Mouse (Mus musculus) forebrain, embryonic 16.5 days (tissue): ENCODE results near the gene Gm12695. TPM values are rescaled to one million over a fixed set of nuclear protein-coding genes. Genes with fewer than 3 reads are reported as not detected.

Experiments used
- ATAC-seq: fragments of 200-750 bp; cut with Nextera tagmentation; 2 replicates; pipeline ENCODE4 v1.8.0; 2017; ENCODE audit warnings: mild to moderate bottlenecking, moderate library complexity
- H3K27ac ChIP-seq: fragments of 300-500 bp; sonication (generic); 2 replicates; pipeline ENCODE4 v1.5.1; 2014; ENCODE audit warnings: low read length, control low read depth
- H3K27me3 ChIP-seq: fragments of 300-500 bp; sonication (generic); replicated peaks from 2 replicates; pipeline ENCODE4 v1.6.1; 2014; ENCODE audit warnings: low read length; ENCODE audit not compliant: control insufficient read depth, insufficient read depth
- H3K36me3 ChIP-seq: fragments of 300-500 bp; sonication (generic); 2 replicates; pipeline ENCODE4 v1.6.1; 2014; ENCODE audit not compliant: control insufficient read depth, insufficient read depth
- H3K4me1 ChIP-seq: fragments of 300-500 bp; sonication (generic); replicated peaks from 2 replicates; pipeline ENCODE4 v1.6.1; 2014; ENCODE audit warnings: low read length; ENCODE audit not compliant: control insufficient read depth, insufficient read depth
- H3K4me2 ChIP-seq: fragments of 300-500 bp; sonication (generic); 2 replicates; pipeline ENCODE4 v1.6.1; 2014; ENCODE audit warnings: mild to moderate bottlenecking, low read length, control low read depth
- H3K4me3 ChIP-seq: fragments of 300-500 bp; sonication (generic); replicated peaks from 2 replicates; pipeline ENCODE4 v1.5.1; 2014; ENCODE audit warnings: mild to moderate bottlenecking, low read length, control low read depth
- H3K9ac ChIP-seq: fragments of 300-500 bp; sonication (generic); replicated peaks from 2 replicates; pipeline ENCODE4 v1.6.1; 2014; ENCODE audit warnings: low read depth, low read length, control low read depth
- H3K9me3 ChIP-seq: fragments of 300-500 bp; sonication (generic); 2 replicates; pipeline ENCODE4 v1.6.1; 2016; ENCODE audit warnings: low read length; ENCODE audit not compliant: control insufficient read depth
- WGBS: fragments of 180-500 bp; shearing (Covaris S2); extraction: QIAGEN DNeasy Blood & Tissue Kit; methylation state at CpG from one replicate; pipeline ENCODE4 v1.1.7; 2014; 5-methylcytosine and 5-hydroxymethylcytosine counted together
- polyA plus RNA-seq: library from polyadenylated mRNA; unstranded; fragments of >200 nt; fragmentation: Nextera tagmentation; extraction: Ambion mirVana; gene quantifications from 2 replicates; pipeline ENCODE4 v1.2.1, GENCODE M21; 2015

Gm12695 gene
- polyA plus RNA-seq, 1 experiment from 2014 or later, result 0.10 TPM

DNA sequence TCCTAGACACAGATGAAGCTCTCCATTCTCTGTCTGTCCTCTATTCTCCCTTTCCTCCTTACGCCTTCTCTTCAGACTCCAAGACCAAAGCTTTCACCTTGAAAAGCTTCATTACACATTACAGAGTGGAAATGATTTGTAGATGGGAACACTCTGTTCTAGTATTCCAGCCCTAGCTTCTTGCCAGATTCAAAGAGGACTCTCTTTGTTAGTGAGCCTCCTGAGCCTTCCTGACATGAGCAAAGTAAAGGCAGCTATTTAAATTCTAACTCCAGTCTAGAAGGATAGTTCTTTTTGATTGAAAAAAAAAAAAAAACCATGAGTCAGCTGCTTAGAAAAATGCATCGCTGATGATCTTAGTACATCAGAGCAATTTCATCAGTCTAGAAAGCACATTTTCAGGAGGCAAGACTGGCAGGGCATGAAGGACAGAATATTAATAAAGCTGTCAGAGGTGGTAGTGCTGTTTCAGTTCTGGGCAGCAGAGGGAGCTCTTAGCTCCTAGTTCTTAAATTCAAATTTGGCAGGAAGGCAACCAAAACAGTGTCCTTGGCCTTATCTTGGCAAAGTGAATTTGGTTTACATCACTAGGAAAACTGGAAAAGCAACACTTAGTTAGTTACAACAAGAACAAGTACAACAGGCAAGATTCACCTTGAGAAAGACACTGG lies 79.6 kb downstream of the Gm12695 start:
- WGBS, result 54% methylated on average over 2 of the region's 2 CpGs
- Histone ChIP-seq H3K27ac (no peak overlapping the region), H3K4me3 (no peak overlapping the region), H3K4me1 (no peaks in the 10 kb centered on the region), H3K36me3 (no peaks in the 10 kb centered on the region), H3K4me2 (no peak overlapping the region), H3K27me3 (no peaks in the 10 kb centered on the region), H3K9ac (no peak overlapping the region), H3K9me3 (no peaks in the 10 kb centered on the region)
- ATAC-seq, result peak; percentile 49; the same call in 1 of the 2 replicates

DNA sequence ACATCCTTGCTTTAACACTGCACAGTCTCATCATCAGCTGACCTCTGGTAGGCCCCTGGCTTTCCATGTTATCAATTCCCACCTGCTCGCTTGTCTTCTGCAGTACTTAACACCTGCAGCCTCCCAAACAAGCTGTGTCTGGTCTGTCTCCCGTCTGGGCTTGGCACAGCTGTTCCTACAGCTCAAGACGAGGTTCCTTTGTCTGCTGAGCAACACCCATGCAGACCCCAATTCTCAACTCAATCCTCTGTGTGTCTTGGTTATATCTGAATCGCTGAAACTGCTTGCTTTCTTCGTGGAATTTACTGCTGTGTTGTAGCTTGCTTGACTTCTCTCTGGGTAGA lies 86.8 kb downstream of the Gm12695 start:
- Histone ChIP-seq H3K4me3 (no peak overlapping the region), H3K9ac (no peak overlapping the region), H3K4me2 (no peak overlapping the region), H3K27ac (peak overlapping the region; percentile 90), H3K9me3 (no peaks in the 10 kb centered on the region), H3K4me1 (peaks cover 19% of the 10 kb centered on the region), H3K36me3 (no peaks in the 10 kb centered on the region), H3K27me3 (no peaks in the 10 kb centered on the region)
- 34% methylated on average over 5 of the region's 5 CpGs for WGBS
- ATAC-seq, result peak; percentile 44

DNA sequence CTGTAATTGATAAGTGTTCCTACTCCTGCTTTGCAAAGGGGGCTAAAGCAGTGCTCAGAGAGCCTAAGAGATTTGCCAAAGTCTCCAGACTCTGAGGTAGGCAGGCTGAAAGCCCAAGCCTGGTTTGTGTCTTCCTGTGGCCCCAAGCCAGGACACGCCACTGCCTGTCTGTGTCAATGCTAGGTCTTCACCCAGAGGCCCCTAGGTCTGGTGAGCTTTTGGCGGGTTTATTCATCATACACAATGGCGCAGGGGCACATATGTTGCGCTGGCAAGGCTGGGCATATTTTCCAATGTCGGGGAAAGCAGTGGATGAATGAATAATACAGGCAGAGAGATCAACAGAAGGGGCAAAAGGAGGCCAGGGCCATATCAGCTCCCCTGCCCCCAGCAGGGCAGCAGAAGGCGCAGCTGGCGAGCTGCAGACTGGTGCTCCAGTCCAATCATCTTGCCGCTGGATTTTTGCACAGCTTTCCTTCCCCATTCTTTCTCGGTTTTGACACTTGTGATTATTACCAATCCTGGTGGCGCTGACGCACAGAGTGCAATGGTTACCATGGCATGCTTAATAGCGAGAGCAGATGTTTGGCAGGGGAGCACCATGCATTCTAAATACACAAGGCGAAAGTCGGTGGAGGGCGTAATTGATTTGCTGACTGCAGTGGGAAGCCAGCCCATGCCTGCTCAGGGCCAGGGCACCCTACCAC lies 87.3 kb downstream of the Gm12695 start:
- H3K9ac ChIP-seq, result peak overlapping the region; percentile 25; the same call in 1 of the 2 replicates
- peak; percentile 85 for ATAC-seq
- no peak overlapping the region for H3K4me3 ChIP-seq
- peaks cover 19% of the 10 kb centered on the region for H3K4me1 ChIP-seq
- H3K36me3 ChIP-seq, result no peaks in the 10 kb centered on the region
- H3K27ac ChIP-seq, result peak overlapping the region; percentile 90
- no peaks in the 10 kb centered on the region for H3K27me3 ChIP-seq
- WGBS, result 22% methylated on average over 15 of the region's 15 CpGs
- H3K4me2 ChIP-seq, result peak overlapping the region; percentile 23; the same call in 1 of the 2 replicates
- no peaks in the 10 kb centered on the region for H3K9me3 ChIP-seq

DNA sequence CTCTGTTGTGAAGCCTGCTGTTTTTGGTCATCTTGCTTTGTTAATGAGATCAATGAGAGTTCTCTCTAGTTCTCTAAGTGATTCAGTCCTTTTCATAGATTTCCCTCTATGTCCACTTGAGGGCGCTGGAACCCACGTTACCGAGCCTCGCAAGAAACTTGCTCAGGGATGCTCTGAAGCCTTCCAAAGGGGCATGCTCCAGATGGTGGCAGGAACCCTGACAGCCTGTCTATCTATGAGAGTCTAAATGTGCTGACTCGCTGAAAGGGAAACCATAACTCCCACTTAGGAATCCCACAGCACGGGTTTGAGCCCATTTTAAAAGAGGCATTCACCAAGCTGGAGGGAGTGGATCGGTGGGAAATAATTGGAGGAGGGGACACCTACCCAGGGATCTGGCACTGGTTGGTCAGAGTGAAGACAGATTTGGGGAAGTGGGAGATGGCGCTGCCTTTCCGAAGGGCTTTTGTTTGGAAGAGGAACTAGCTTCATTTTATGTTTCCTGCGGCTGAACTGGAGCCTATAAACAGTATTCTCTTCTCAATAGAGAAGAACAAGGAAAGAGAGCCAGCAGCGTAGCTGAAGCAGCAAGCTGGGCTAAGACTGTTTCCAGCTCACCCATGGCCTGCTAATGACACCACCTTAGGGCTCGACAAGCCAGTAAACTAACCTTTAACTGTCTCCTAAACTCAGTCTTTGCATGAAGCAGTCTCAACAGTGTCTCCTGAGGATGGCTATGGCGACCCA lies 88.2 kb downstream of the Gm12695 start:
- no peaks in the 10 kb centered on the region for H3K36me3 ChIP-seq
- peak overlapping the region; percentile 5; the same call in 1 of the 2 replicates for H3K9ac ChIP-seq
- H3K27ac ChIP-seq, result peak overlapping the region; percentile 90
- peaks cover 19% of the 10 kb centered on the region for H3K4me1 ChIP-seq
- H3K4me3 ChIP-seq, result 0 out of 2 replicates have a peak overlapping the region, but pooled peaks have one; percentile 9
- H3K4me2 ChIP-seq, result peak overlapping the region; percentile 46
- H3K27me3 ChIP-seq, result no peaks in the 10 kb centered on the region
- peak; percentile 83 for ATAC-seq
- no peaks in the 10 kb centered on the region for H3K9me3 ChIP-seq
- 23% methylated on average over 13 of the region's 13 CpGs for WGBS

DNA sequence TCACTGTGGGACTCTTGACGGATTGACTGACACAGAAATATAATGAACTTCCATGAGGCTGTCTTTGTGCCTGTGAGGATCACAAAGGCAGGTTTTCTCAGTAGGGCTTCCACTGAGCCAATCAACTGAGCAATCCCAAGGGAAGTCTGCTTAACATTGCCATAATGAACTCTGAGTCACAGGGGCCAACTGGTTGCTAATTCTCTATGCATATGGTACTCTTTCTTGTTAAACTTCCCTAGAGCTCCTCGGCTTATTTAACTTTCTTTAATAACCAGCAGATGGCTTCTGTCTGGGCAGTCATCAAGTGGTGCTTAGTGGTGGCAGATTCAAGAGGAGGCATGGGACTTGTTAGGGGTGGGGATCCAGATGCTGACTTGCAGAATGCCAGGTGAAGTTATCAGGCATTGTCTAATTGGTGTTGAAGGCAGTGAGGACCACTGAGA lies 97.6 kb downstream of the Gm12695 start:
- 36% methylated on average over 2 of the region's 2 CpGs for WGBS
- H3K27ac ChIP-seq, result no peak overlapping the region
- H3K4me1 ChIP-seq, result no peaks in the 10 kb centered on the region
- H3K4me2 ChIP-seq, result no peak overlapping the region
- no peaks in the 10 kb centered on the region for H3K36me3 ChIP-seq
- no peak overlapping the region for H3K4me3 ChIP-seq
- no peak overlapping the region for H3K9ac ChIP-seq
- H3K9me3 ChIP-seq, result no peaks in the 10 kb centered on the region
- H3K27me3 ChIP-seq, result no peaks in the 10 kb centered on the region
- no peak for ATAC-seq

DNA sequence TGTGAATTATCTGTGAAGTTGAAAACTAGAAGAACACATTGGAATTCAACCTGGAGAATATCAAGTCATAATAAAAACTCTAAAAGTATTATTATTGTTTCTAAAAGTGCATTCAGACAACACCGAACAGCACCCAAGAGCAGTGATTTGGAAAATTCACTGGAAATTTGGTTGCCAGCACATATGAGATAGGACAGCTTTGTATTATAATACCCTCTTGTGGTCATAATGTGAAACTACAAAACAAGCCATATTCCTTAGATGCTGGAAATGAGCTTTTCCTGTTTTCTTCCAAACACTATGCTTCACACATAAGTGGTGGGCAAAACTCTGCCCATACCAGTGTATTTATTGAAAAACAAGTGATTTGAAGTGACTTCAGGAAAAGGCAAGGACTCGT lies 101.5 kb downstream of the Gm12695 start:
- ATAC-seq, result peak; percentile 75
- Histone ChIP-seq H3K4me1 (no peaks in the 10 kb centered on the region), H3K4me3 (no peak overlapping the region), H3K27me3 (no peaks in the 10 kb centered on the region), H3K9ac (no peak overlapping the region), H3K9me3 (no peaks in the 10 kb centered on the region), H3K36me3 (no peaks in the 10 kb centered on the region), H3K27ac (no peak overlapping the region), H3K4me2 (no peak overlapping the region)
- 22% methylated on average over 2 of the region's 2 CpGs for WGBS

DNA sequence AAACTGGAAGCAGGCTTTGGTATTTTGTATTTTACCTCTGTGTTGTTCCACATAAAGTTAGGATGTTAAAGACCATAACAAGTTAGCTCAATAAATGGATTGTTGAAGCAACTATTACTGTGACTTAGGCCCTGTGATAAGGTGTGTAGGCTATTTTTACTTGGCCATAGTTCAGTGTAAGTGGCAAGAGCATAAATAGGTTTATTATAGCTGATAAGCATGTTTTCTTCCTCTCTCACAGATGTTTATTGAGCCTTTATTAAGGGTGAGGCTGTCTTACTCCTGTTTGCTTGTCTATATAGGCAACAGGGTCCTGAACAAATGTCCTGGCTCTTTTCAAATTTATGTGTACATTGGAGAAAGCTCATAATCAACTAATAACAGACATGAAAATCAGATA lies 104.0 kb downstream of the Gm12695 start:
- Histone ChIP-seq H3K4me2 (no peak overlapping the region), H3K9ac (no peak overlapping the region), H3K36me3 (no peaks in the 10 kb centered on the region), H3K4me1 (no peaks in the 10 kb centered on the region), H3K27me3 (no peaks in the 10 kb centered on the region), H3K9me3 (no peaks in the 10 kb centered on the region), H3K27ac (no peak overlapping the region), H3K4me3 (no peak overlapping the region)
- ATAC-seq, result no peak

DNA sequence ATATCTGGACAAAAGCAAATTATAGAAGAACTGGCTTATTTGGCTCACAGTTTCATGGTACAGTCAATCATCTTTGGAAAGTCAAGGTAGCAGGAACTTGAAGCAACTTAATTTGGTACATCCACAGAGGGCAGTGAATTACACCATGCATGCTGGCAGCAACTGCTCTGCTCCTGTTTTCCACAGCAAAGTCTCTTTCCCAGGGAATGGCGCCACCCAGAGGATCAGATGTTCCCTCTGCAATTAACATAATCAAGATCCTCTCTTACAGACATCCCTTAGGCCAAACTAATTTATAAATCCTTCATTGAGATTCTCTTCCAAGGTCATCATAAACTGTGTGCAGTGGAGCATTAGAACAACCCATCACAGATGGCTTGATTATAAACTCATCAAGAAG lies 104.8 kb downstream of the Gm12695 start:
- H3K9ac ChIP-seq, result no peak overlapping the region
- H3K9me3 ChIP-seq, result no peaks in the 10 kb centered on the region
- no peak overlapping the region for H3K27ac ChIP-seq
- H3K4me1 ChIP-seq, result no peaks in the 10 kb centered on the region
- 21% methylated on average over 1 of the region's 1 CpGs for WGBS
- H3K4me2 ChIP-seq, result no peak overlapping the region
- H3K27me3 ChIP-seq, result no peaks in the 10 kb centered on the region
- no peaks in the 10 kb centered on the region for H3K36me3 ChIP-seq
- ATAC-seq, result no peak
- H3K4me3 ChIP-seq, result no peak overlapping the region
